Mouse (Mus musculus) heart, adult 18-20 months (tissue): ENCODE measurements around the gene Fgfr2. TPM values are rescaled to one million over a fixed set of nuclear protein-coding genes. Genes with fewer than 3 reads are reported as not detected.

Experiments used
- DNase-seq, 2 experiments: peaks; one replicate each; pipeline ENCODE4 v3.0.0; 2021 to 2022; ENCODE audit warnings: mixed read lengths in 1 of 2
- long read RNA-seq, 2 experiments: library from polyadenylated mRNA; stranded (forward); transcript quantifications; one replicate each; pipeline ENCODE4 v2.0.0; 2021
- total RNA-seq, 2 experiments: library from RNA; stranded (reverse); gene quantifications; 2 replicates each; pipeline ENCODE4 v1.2.3; 2021

The Fgfr2 gene
- 1 to 10 TPM; 1.3 to 2.6 TPM for total RNA-seq
- long read RNA-seq, experiment 1, partial matches to known transcripts = 0 of 23 reads
- long read RNA-seq, experiment 1, other reads (novel, unspliced or antisense) = 23 of 23 reads
- long read RNA-seq, experiment 2, partial matches to known transcripts = 0 of 28 reads
- long read RNA-seq, experiment 2, other reads (novel, unspliced or antisense) = 28 of 28 reads

DNA sequence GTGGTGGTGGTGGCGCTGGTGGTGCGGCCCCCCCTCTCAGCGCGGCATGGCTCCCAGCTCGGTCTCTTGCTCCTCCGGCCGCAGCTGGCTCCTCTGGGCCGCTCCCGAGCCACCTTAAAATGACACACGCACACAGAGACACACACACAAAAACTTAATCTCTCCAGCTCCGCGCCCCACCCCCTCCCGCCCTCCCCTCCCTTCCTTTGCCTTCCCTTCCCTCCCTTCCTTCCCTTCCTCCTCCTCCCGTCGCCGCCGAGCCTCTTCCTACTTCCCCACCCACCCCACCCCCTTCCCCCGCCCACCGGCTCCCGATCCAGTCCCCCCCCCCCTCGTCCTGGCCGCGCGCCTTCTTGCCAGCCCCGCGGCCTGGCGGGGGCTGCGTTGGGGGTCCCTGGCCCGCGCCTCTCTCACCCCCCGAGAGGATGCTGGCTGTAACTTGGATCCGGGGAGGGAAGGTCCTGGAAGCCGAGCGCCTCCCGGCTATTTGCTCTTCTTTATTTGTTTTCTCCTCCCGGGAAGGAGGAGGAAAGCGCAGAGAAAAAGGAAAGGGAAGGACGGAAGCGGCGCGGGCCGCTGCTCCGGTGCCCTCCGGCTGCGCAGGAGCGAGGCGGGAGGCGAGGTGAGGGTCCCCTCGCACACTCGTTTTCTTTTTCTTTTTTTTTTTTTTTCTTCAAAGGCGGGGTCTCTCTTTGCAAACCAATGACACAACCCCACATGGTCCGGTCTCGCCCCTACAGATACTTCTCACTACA is at the start of gene Fgfr2:
Gene Fgfr2 (minus strand): TSS at position 107 of the 755 bp plus-strand sequence.
- peak; percentile 80 to 83 for DNase-seq

DNA sequence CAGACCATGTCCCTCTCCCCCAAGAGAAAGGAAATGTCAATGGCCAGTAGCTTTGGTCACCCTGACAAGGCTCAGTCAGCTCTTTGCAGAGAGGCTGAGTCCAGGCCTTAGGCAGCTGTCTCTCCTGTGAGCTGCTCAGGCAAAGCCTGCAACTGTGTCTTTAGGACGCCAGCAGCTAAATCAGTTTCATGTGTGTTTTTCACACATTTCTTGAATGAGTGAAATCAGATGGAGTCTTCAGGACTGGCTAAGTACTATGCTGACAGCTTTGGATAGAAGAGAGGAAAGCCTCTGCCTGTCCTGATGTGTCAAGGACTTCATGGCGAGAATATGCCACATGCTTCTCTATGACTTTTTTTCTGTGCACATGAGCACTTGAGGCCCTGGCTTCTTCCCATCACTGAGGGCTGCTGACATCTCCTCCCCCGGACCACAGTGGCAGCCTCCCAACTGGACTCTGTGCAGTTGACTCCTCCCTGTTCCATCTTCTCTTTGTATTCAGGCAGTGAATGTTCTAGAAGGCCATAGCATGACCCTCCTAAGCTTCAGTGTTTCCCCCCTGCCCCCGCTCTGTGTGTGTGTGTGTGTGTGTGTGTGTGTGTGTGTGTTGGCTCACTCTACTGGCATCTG is 48.4 kb upstream of the Fgfr2 start:
- peak; percentile 59 to 65 for DNase-seq

DNA sequence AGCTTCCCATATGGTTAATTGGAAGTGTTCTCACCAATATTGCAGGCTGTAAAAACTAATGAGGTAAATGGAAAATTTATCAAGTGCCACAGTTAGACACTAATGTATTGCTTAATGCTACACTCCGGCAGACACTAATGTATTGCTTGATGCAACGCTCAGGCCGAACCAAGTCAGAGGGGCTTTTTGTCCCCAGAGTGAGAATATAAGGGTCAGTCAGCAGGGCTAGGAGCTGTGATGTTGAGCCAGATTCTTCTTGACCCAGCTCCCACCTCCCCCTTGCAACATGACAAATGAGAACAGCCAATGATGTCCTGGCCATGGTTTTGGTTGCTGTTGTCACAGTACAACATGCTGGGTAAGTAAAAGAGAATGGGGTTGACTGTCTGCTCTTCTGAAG is 45.8 kb upstream of the Fgfr2 start:
- no peak for DNase-seq

DNA sequence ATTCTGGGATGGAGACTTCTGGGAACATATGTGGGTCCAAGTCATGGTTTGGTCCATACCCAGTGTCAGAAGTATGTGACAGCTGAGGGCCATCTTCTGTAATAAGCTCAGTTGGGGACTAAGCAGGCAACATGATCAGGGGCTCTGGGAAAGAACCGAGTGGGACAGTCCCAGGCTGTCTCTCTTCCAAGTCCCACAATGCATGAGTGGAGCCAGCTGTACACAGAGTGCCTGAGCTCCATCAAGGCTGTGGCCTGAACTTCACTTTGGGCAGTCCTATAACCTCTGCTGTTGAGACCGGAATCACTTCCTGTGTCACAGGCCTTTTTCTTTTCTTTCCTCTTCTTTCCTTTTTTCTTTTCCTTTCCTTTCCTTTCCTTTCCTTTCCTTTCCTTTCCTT is 44.8 kb upstream of the Fgfr2 start:
- DNase-seq = no peak

DNA sequence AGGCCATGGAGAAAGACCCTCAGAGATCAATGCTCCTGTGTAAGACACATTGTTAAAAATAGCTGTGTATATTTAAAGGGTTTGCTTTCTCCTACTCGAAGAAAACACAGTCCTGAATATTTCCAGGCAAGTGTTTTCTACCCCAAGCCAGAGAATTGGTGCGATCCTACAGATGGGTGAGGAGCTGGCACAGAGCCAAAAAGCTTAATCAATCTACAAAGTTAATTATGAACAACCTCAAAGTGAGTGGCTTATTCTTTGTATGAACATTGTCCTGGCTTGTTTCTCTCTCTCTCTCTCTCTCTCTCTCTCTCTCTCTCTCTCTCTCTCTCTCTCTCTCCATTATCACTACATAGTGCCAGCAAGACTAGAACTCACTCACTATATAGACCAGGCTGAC is 41.6 kb upstream of the Fgfr2 start:
- no peak for DNase-seq

DNA sequence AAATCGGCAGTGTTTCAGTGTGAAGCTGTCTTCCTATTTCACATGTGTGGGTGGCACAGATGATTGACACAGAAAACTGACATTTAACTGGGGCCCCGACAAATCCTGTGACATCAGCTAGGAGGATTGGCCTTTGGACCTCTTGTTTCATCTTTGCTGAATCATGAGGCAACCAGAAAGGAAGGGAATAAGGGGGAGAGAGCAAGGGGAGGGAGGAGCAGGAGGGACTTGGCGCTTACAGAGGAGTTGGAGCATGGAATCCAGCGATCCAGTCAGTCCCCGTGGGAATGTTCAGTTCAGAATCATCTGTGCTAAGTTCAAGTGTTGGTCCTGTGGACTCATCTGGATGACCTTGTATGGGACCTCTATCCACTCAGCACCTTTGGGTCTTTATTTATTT is 39.9 kb upstream of the Fgfr2 start:
- DNase-seq = peak; percentile 28 to 43

DNA sequence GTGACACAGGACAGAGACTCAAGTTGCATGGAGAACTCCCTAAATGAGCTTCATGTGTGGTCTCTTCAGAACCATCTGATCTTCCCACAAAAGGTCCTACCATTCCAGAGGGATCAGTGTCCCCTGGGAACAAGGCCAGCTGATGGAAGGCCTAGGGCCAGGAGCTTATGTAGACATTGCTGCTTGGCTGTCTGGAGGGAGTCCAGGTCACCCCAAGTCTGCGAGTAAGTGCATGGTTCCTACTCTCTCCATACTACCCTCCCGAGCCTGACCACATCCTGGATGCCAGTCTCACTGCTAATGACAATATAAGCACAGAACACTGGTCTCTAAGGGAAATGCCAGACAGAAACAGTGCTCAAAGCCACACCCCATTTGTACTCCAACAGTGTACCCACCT is 39.0 kb upstream of the Fgfr2 start:
- DNase-seq = no peak

DNA sequence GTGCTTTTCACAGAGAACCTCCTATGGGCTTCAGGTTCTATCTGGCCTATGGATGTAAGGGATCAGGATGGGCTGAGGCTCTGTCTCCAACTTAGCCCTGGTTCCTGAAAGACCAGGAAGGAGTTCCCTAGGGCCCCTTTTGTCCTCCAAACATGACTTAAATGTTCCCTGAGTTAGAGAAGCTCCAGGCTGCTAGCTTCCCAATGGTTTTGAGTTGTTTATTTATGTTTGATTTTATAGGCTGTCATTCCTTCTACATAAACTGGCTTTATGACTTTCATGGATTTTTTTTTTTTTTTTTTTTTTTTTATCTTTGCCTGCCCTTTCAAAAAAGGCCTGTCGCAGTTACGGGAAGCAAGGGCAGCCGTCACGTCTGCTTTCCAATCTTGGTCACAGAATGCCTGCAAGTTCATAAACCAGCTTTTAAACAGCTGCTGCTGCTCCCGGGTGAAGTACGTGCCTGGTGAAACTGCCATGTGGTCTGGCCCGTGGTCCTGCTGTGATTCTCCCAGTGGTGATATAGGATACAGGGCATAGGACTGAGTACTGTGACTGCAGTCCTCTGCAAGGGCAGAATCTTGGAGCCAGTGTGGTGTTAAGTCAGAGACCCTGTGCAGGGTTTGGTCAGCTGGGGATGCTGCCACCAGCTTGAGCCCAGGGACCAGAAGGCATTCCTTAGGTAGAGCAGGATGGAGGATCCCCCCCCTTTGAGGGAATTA is 38.4 kb upstream of the Fgfr2 start:
- DNase-seq = no peak

DNA sequence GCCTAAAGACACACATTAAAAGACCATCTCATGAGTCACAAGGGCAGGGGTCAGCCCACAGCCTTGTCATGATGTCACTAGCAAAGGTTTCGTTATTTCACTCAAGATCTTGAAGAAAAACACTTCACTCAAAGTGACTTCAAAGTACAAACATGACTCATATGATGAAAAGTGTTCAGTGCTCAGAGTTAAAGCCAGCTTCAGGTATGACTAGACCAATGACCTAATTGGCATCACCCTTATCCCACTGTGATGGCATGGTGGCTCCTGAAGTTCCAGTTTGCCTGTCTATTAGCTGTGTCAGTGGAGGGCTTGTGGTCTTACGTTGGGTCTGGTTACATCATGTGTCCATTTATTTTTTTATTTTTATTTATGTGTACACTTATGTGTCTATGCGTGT is 36.4 kb upstream of the Fgfr2 start:
- DNase-seq = no peak

DNA sequence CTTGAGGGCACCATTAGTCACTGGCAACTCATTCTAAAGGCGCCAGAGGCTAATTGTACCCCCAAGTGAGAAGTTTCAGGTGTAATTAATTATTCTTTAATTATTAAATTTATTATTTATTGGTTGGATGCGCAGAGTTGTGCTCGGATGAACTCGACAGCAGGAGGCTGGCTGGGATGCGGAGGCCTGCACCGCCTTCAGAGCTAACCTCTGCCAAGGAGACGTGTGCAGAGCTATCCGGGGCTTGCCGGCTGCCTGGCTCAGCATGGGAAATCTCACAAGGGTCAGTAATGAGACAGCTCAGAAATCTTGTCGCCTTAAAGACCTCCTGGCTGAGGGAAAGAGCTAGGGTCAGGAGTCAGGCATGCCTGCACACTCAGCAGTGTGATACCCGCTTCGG is 32.5 kb upstream of the Fgfr2 start:
- DNase-seq = no peak

DNA sequence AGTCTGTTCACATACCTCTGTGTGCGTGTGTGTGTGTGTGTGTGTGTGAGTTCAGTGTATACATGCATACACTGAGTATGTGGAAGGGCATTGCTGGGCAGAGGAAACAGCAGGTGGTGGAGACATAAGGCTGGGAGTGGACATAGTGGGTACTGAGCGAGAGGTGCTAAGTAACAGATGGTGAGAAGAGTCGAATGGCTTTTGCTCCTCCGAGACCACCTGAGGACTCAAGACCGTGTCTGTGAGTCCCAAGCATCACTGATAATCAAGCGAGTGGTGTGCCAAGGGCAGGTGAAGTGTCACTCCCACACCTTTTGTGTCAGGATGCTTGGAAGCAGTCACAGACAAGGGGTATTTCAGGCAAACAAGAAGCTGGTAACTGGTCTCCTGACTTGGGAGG is 31.7 kb upstream of the Fgfr2 start:
- DNase-seq = no peak

DNA sequence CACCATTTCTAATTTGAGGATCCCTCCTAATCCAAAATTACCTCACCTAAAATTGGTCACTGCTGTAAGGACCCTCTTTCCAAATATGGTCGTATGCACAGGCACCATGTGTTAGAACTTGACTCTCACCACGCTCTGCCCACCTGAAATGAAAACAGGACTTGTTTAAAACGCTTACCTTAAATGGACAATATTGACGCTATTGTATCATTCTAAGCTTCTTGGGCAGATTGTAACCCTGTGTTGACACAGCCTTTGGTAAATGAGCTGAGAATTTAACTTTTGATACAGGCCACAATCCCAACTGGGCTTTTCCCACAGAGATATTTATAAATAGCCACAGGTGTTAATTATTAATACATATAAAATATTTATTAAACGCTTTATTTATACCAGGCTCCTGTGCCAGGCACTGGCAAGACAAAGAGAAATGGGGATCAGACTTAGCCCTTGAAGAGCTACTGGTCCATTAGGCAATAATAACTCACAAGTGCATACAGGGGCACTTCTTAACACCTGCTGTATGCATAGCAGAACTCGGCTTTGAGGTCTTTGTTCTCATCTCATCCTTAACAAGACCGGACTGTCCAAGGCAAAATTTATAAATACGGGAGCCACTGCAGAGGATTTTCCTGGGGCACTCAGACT is 16.7 kb upstream of the Fgfr2 start:
- DNase-seq = no peak

DNA sequence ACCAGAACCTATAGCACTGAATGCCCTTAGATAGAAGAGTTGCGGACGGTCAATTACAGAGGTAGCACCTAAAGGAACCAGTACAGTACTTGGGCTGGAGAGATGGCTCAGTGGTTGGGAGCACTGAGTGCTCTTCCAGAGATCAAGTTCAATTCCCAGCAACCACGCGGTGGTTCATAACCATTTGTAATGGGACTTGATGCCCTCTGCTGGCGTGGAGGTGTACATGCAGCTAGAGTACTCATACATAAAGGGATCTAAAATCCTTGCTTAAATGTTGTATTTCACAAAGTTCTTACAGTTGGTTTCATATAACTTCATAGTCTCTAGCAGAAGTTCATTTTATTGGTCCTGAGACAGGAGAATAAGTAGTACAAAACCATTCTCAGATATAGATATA is 10.4 kb upstream of the Fgfr2 start:
- peak in 1 of 2 experiments; percentile 30 for DNase-seq

DNA sequence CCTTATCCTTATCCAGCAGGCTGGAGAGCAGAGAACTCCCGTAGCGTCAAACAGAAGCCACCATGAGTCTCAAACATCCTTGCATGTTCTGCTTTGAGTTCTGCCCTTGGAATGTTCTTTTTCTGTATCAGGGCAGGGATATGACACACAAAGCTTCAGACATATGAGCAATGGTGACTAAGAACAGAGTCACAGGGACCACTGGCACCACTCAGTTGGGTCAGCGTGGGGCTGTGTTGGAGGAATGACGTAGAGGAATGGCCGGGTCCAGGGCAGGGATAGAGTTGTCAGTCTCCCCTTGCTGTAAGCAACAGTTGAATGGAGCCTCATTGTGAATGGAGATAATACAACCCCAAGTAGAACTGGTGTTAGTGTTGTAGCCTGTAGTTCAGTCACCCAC is 9.6 kb upstream of the Fgfr2 start:
- no peak for DNase-seq

DNA sequence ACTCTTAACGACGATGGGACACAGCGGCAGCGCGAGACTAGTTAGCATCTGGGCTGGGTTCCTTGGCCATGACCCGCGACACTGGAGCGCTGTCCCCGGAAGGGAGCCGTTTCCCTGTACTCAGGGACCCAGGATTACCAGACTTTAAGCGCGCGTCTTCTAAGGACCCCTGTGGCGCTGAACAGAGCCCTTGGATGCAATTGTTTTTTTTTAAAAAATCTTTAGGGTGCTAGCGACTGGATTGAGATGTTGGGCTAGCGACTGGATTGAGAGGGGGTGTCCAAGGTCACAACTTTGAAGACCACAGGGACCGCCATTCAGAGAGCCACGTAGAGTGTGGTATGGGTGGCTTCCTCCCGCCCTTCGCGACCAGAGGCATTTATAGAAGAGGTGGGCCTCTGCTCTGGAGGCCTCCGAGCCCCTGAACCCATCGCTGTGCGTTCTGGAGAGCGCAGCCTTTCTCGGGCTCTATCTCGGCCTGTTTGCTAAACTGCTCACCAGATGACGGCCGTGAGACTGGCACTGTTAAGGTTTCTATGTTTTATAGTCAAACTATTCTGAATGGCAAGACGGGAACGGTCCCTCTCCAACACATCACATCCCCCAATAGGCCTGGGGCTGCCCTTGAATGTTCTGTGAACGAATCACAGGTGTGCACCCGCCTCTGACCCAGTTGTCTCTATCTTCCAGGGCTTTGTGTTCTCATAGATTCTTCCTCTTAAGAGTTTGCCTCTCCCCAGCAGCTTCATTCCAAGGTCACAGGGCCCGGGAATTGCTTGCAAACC is 1.7 kb upstream of the Fgfr2 start:
- DNase-seq = no peak

DNA sequence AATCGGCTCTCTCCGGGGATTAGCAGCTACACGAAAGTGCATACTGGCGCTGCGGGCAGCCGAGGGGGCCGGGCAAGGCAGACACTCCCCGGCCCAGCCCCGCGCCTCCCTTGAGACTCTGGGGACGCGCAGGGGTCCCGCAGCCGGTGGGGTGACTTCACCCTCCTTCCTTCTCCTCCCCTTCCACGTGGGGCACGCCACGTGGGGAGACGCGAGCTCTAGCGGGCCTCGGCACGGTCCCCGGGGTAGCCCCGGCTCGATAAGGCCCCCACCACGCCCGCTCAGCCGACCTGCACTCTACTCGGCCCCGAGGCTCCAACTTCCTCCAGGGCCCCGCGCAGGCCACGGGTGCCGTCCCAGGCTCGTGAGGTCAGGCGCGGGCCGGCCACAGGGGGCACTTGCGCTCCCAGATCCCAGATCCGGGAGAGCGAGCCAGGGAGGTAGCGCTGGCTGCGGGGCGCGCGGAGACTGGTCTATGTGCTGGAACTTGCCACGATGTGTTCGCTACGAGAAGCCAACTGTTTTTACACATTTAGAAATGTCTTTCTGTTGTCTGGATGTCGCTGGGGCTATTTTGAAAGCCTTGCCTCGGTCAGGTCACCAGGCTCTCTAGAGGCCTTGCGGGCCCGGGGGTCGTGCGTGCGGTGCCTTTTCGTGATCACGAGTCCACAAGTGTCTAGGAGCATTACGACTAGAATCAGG is 1.0 kb upstream of the Fgfr2 start, which contains the start of gene Ctbp2:
Gene Ctbp2 (minus strand): TSS at position 356 of the 702 bp plus-strand sequence.
- DNase-seq = peak; percentile 87 to 89

DNA sequence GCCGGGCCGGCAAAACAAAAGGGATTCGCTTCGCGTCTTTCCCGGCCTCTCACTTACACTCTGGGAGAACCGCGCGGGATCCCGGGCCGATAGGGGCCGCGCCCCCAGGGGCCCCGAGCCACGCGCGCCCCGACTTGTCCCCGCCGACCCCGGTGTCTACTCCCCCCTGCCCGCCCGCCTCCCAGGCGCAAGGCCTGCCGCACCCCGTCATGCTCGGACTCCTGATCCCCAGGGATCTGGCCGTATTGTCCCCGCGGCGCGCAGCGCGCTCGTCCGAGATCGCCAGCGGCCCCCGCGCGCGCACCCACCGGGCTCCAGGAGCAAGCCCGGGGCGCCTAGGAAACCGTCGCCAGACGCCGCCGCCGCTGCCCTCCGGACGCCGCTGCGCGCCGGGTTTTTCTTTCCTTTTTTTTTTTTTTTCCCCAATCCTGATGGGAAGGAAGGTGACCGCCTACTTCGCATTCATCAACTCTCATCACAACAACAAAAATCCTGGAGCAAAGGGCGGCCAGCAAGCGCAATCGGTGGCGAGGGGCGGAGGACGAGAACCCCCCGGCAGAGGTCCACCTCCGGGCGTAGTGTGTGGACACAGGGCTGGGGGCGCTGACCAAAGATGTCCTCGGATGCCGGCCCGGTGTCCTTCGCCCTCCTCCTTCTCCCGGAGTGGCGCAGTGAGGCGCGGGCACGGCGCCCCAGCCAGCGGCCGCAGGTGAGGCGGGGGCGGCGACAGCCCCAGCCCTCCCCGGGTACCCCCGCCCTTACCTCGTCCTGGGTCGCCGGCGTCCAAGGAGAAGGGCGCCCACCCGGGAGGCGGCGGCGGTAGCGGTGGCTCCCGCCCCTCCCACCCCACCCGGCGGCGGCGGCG is 539 bp downstream of the Fgfr2 start:
- peak; percentile 70 to 79 for DNase-seq

DNA sequence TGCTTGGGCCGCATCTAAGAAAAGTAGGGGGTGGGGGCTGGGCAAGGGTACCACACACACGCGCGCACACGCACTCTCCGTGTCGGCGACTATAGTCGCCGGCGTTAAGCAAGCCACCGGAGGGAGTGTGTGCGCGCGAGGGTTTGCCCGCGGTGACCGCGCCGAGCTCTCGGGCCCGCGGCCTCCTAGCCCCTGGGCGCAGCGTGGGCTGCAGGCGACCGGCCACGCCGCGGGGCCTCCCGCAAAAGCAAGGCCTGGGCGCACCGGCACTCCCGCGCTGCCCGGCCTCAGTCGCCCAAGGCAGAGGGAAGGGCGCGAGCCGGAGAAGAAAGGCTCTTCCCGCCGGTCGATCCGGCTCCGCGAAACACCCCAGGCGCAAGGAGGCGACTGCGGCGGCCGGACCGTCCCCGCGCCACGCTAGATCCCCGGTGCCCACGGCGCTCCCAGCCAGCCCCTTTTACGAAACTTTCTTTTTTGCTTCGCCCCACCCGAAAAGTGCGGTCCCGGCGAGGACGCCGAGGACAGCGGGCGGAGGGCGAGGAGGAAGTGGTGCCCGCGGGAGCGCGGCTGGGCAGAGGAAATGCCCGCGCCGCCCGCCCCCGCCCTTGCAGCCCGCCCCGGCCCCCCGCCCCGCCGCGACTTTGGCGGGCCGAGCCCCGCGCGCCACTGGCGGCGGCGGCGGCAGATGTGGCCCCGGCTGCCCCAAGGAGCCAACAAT is 1.3 kb downstream of the Fgfr2 start:
- peak; percentile 56 to 74 for DNase-seq

DNA sequence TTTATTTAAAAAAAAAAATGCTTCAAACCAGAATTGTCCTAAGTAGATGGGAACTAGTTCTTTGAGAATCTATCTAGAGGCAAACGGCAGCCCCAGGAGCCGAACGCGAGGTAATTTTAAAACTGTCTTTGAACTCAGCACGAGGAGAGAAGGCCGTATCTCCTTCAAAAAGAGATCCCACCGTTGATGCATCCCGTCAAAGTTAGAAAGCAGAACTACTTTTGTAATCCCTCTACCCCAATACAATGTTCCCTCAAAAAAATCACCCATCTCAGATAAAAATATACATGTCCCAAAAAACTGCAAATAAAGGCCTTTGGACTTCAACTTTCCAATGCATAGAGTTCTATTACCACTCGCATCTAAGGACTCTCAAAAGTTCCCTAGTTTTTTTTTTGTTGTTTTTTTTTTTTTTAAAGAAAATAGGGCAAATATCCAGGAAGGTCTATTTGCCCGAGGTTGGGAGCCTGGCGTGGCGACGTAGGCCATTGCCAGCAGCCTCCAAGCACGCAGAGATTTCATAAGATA is 2.0 kb downstream of the Fgfr2 start:
- no peak for DNase-seq
